Mouse (Mus musculus) gonadal fat pad, adult 2 months (tissue): ENCODE data around the gene Dpy19l1. TPM values are rescaled to one million over a fixed set of nuclear protein-coding genes. Genes with fewer than 3 reads are reported as not detected.

Experiments used
- DNase-seq: peaks from one replicate; pipeline ENCODE4 v3.0.0-alpha.2; 2012; ENCODE audit warnings: low read depth
- polyA plus RNA-seq: library from polyadenylated mRNA; depleted of rRNA; stranded (reverse); fragments of >200 nt; gene quantifications from 2 replicates; pipeline ENCODE4 v1.2.3, GENCODE M21; 2012; rRNA removed

Dpy19l1 gene
- polyA plus RNA-seq: 8.1 and 9.6 TPM in 2 replicates

- DNase-seq: no peak
Observed at GRCm38 (mm10) chr9:24503067-24503857, at the start of gene Dpy19l1. Dpy19l1 (minus strand) TSS chr9:24503140.

GRCm38 (mm10) chr9:24538159-24538558 is 35.2 kb upstream of the Dpy19l1 start:
- no peak for DNase-seq

- DNase-seq: no peak
Observed at GRCm38 (mm10) chr9:24516575-24517139, 13.7 kb upstream of the Dpy19l1 start.

- DNase-seq: no peak
Observed at GRCm38 (mm10) chr9:24514078-24514469, 11.1 kb upstream of the Dpy19l1 start.

GRCm38 (mm10) chr9:24513290-24514077 is 10.5 kb upstream of the Dpy19l1 start:
- DNase-seq: no peak

- DNase-seq: no peak
Observed at GRCm38 (mm10) chr9:24512121-24512539, 9.2 kb upstream of the Dpy19l1 start.

- DNase-seq: no peak
Observed at GRCm38 (mm10) chr9:24511371-24512120, 8.6 kb upstream of the Dpy19l1 start.

- DNase-seq: no peak
Observed at GRCm38 (mm10) chr9:24508880-24509279, 5.9 kb upstream of the Dpy19l1 start.

GRCm38 (mm10) chr9:24506510-24506909 is 3.6 kb upstream of the Dpy19l1 start:
- no peak for DNase-seq

- no peak for DNase-seq
Observed at GRCm38 (mm10) chr9:24505017-24505763, 2.2 kb upstream of the Dpy19l1 start.

GRCm38 (mm10) chr9:24504381-24504780 is 1.4 kb upstream of the Dpy19l1 start:
- DNase-seq: no peak

- no peak for DNase-seq
Observed at GRCm38 (mm10) chr9:24503858-24504219, 899 bp upstream of the Dpy19l1 start.

- DNase-seq: no peak
Observed at GRCm38 (mm10) chr9:24502571-24503004, 352 bp downstream of the Dpy19l1 start.

- no peak for DNase-seq
Observed at GRCm38 (mm10) chr9:24501618-24502017, 1.3 kb downstream of the Dpy19l1 start.

GRCm38 (mm10) chr9:24496226-24496625 is 6.7 kb downstream of the Dpy19l1 start:
- DNase-seq: no peak

- DNase-seq: no peak
Observed at GRCm38 (mm10) chr9:24490516-24490915, 12.4 kb downstream of the Dpy19l1 start.

GRCm38 (mm10) chr9:24488425-24489104 is 14.4 kb downstream of the Dpy19l1 start:
- no peak for DNase-seq

GRCm38 (mm10) chr9:24482375-24482774 is 20.6 kb downstream of the Dpy19l1 start:
- DNase-seq: no peak

- no peak for DNase-seq
Observed at GRCm38 (mm10) chr9:24477251-24477650, 25.7 kb downstream of the Dpy19l1 start.

- no peak for DNase-seq
Observed at GRCm38 (mm10) chr9:24473824-24474223, 29.1 kb downstream of the Dpy19l1 start.

GRCm38 (mm10) chr9:24472514-24472913 is 30.4 kb downstream of the Dpy19l1 start:
- DNase-seq: no peak
